Mouse (Mus musculus) stomach, embryonic 15.5 days (tissue): ENCODE measurements around the gene Ncln. TPM values are rescaled to one million over a fixed set of nuclear protein-coding genes. Genes with fewer than 3 reads are reported as not detected.

Source experiments
- ATAC-seq: fragments of 200-750 bp; cut with Nextera tagmentation; 2 replicates; pipeline ENCODE4 v1.8.0; 2017; ENCODE audit warnings: low read depth, moderate number of reproducible peaks, moderate TSS enrichment; ENCODE audit not compliant: insufficient read depth, low FRiP score
- H3K27ac ChIP-seq: fragments of 300-500 bp; sonication (generic); 2 replicates; pipeline ENCODE4 v1.5.1; 2015; ENCODE audit warnings: mild to moderate bottlenecking, inconsistent platforms
- H3K27me3 ChIP-seq: fragments of 300-500 bp; sonication (generic); replicated peaks from 2 replicates; pipeline ENCODE4 v1.6.1; 2015; ENCODE audit warnings: inconsistent platforms
- H3K36me3 ChIP-seq: fragments of 300-500 bp; sonication (generic); 2 replicates; pipeline ENCODE4 v1.6.1; 2015; ENCODE audit warnings: inconsistent platforms
- H3K4me1 ChIP-seq: fragments of 300-500 bp; sonication (generic); 2 replicates; pipeline ENCODE4 v1.6.1; 2015; ENCODE audit warnings: inconsistent platforms
- H3K4me2 ChIP-seq: fragments of 300-500 bp; sonication (generic); 2 replicates; pipeline ENCODE4 v1.6.1; 2015; ENCODE audit warnings: mild to moderate bottlenecking, inconsistent platforms
- H3K4me3 ChIP-seq: fragments of 300-500 bp; sonication (generic); replicated peaks from 2 replicates; pipeline ENCODE4 v1.5.1; 2015; ENCODE audit warnings: inconsistent platforms
- H3K9ac ChIP-seq: fragments of 300-500 bp; sonication (generic); 2 replicates; pipeline ENCODE4 v1.6.1; 2015; ENCODE audit warnings: inconsistent platforms
- H3K9me3 ChIP-seq: fragments of 300-500 bp; sonication (generic); 2 replicates; pipeline ENCODE4 v1.6.1; 2016; ENCODE audit warnings: inconsistent platforms
- WGBS: fragments of 180-500 bp; shearing (Covaris S2); methylation state at CpG from one replicate; pipeline ENCODE4 v1.1.7; 2015; 5-methylcytosine and 5-hydroxymethylcytosine counted together
- polyA plus RNA-seq: library from polyadenylated mRNA; unstranded; fragments of >200 nt; fragmentation: Nextera tagmentation; extraction: Ambion mirVana; gene quantifications from 2 replicates; pipeline ENCODE4 v1.2.1, GENCODE M21; 2015

The Ncln gene
- polyA plus RNA-seq, 1 experiment from 2014 or later: 83.9 TPM

- ATAC-seq: no peak
- Histone ChIP-seq H3K27me3 (0 out of 2 replicates have a peak, but pooled peaks cover 4% of the 10 kb centered on the region), H3K36me3 (no peaks in the 10 kb centered on the region), H3K9ac (no peak overlapping the region), H3K4me2 (no peak overlapping the region), H3K27ac (no peak overlapping the region), H3K4me1 (no peaks in the 10 kb centered on the region), H3K4me3 (no peak overlapping the region), H3K9me3 (no peaks in the 10 kb centered on the region)
- WGBS: 62% methylated on average over 14 of the region's 14 CpGs
These were observed 14.1 kb upstream of the Ncln start for GRCm38 (mm10) chr10:81510246-81510810.

- H3K27me3 ChIP-seq: 0 out of 2 replicates have a peak, but pooled peaks cover 4% of the 10 kb centered on the region
- H3K4me1 ChIP-seq: no peaks in the 10 kb centered on the region
- H3K4me3 ChIP-seq: no peak overlapping the region
- H3K9me3 ChIP-seq: no peaks in the 10 kb centered on the region
- H3K36me3 ChIP-seq: no peaks in the 10 kb centered on the region
- WGBS: 69% methylated on average over 13 of the region's 13 CpGs
- no peak overlapping the region for H3K4me2 ChIP-seq
- H3K9ac ChIP-seq: no peak overlapping the region
- no peak for ATAC-seq
- H3K27ac ChIP-seq: no peak overlapping the region
These were observed 11.7 kb upstream of the Ncln start for GRCm38 (mm10) chr10:81507691-81508489.

GRCm38 (mm10) chr10:81507095-81507494 is 10.9 kb upstream of the Ncln start:
- WGBS: 32% methylated on average over 6 of the region's 6 CpGs
- no peak overlapping the region for H3K9ac ChIP-seq
- H3K4me2 ChIP-seq: no peak overlapping the region
- H3K4me1 ChIP-seq: no peaks in the 10 kb centered on the region
- H3K27me3 ChIP-seq: 0 out of 2 replicates have a peak, but pooled peaks cover 4% of the 10 kb centered on the region
- no peak for ATAC-seq
- H3K27ac ChIP-seq: no peak overlapping the region
- no peaks in the 10 kb centered on the region for H3K36me3 ChIP-seq
- H3K9me3 ChIP-seq: no peaks in the 10 kb centered on the region
- H3K4me3 ChIP-seq: no peak overlapping the region

- H3K4me1 ChIP-seq: no peaks in the 10 kb centered on the region
- no peaks in the 10 kb centered on the region for H3K27me3 ChIP-seq
- ATAC-seq: no peak
- no peak overlapping the region for H3K9ac ChIP-seq
- 73% methylated on average over 15 of the region's 15 CpGs for WGBS
- H3K4me3 ChIP-seq: no peak overlapping the region
- no peaks in the 10 kb centered on the region for H3K36me3 ChIP-seq
- no peak overlapping the region for H3K27ac ChIP-seq
- no peak overlapping the region for H3K4me2 ChIP-seq
- H3K9me3 ChIP-seq: no peaks in the 10 kb centered on the region
These were observed 8.9 kb upstream of the Ncln start for GRCm38 (mm10) chr10:81505016-81505664.

GRCm38 (mm10) chr10:81502658-81503057 is 6.5 kb upstream of the Ncln start:
- Histone ChIP-seq H3K4me1 (no peaks in the 10 kb centered on the region), H3K27ac (no peak overlapping the region), H3K4me3 (peak overlapping the region; percentile 38), H3K36me3 (no peaks in the 10 kb centered on the region), H3K4me2 (peak overlapping the region; percentile 85), H3K27me3 (no peaks in the 10 kb centered on the region), H3K9ac (no peak overlapping the region), H3K9me3 (no peaks in the 10 kb centered on the region)
- WGBS: 11% methylated on average over 36 of the region's 36 CpGs
- peak; percentile 27; the same call in 1 of the 2 replicates for ATAC-seq

DNA sequence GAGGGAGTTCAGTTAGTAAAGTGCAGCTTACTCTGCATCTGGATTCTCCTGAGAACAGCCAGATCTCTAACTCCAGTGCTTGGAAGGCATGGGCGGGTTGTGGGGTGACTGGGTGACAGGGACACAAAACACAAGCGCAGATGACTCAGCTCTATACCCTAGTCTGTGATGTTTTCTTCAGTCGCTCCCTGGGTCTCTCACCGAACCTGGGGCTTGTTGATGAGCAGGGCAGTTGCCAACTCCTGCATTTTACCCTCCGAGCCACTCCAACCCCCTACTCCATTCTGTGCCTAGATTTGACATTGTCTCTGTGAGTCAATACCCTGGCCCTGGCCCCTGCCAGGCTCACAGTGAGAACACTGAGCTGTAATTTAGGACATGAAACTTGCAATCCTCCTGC is 5.7 kb upstream of the Ncln start:
- H3K36me3 ChIP-seq: no peaks in the 10 kb centered on the region
- H3K27ac ChIP-seq: no peak overlapping the region
- H3K9ac ChIP-seq: no peak overlapping the region
- no peaks in the 10 kb centered on the region for H3K27me3 ChIP-seq
- no peaks in the 10 kb centered on the region for H3K9me3 ChIP-seq
- H3K4me1 ChIP-seq: no peaks in the 10 kb centered on the region
- ATAC-seq: no peak
- WGBS: 85% methylated on average over 5 of the region's 5 CpGs
- H3K4me3 ChIP-seq: no peak overlapping the region
- H3K4me2 ChIP-seq: no peak overlapping the region

DNA sequence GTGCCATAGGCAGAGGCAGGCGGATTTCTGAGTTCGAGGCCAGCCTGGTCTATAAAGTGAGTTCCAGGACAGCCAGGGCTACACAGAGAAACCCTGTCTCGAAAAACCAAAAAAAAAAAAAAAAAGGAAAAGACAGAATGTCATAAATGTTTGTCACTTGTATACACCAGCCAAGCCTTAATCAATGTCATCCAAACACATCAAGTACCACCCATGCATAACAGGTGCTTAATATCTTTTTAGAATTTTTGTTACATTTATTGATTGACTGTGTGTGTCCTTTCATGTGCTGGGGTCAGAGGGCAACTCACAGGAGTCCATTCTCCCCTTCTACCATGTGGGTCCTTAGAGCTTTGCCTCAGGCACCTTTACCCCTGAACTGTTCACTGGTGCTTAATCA is 3.8 kb upstream of the Ncln start, which contains the start of gene S1pr4:
TSS of gene S1pr4 (minus strand) at position 101 of the 400 bp plus-strand sequence.
- Histone ChIP-seq H3K4me1 (peaks cover 5% of the 10 kb centered on the region), H3K27ac (no peak within 1 kb of the TSS), H3K4me3 (0 out of 2 replicates have a peak within 1 kb of the TSS, but pooled peaks have one; percentile 8), H3K4me2 (peak within 1 kb of the TSS; percentile 1; the same call in 1 of the 2 replicates), H3K9ac (no peak within 1 kb of the TSS), H3K36me3 (no peaks in the 10 kb centered on the region), H3K9me3 (no peaks in the 10 kb centered on the region), H3K27me3 (no peaks in the 10 kb centered on the region)
- ATAC-seq: no peak
- WGBS: 81% methylated on average over 3 of the region's 3 CpGs

DNA sequence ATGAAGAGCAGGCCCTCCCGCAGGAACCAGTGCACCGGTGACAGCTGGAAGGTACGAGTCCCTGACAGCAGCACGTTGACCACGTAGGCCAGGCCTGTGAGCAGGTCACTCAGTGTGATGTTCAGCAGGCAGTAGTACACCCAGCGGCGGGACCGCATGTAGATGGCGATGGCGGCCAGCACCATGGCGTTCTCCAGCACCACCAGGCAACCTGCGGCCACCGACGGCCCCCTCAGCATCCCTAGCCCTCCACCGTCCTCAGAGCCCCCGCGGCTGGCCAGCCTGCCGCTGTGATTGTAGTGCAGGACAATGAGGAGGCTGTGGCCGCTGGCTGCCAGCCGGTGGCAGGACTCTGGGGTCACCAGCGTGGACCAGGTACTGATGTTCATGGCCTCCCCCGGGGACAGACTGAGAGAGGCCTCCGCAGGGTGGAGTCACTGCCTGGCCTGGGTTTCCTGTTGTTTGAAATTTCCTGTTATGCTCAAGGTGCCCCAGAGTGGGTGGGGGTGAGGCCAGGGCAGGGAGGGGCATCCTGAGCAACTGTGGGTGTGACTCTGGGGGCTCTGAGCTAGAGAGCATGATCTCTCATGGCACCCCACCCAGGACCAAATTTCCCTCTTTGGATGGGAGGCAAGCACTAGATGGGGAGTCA is 3.2 kb upstream of the Ncln start:
- Histone ChIP-seq H3K9ac (no peak overlapping the region), H3K4me3 (0 out of 2 replicates have a peak overlapping the region, but pooled peaks have one; percentile 8), H3K27me3 (no peaks in the 10 kb centered on the region), H3K4me1 (peaks cover 12% of the 10 kb centered on the region), H3K36me3 (no peaks in the 10 kb centered on the region), H3K9me3 (no peaks in the 10 kb centered on the region), H3K27ac (no peak overlapping the region), H3K4me2 (0 out of 2 replicates have a peak overlapping the region, but pooled peaks have one; percentile 1)
- ATAC-seq: no peak
- 69% methylated on average over 23 of the region's 23 CpGs for WGBS

GRCm38 (mm10) chr10:81498316-81499249 is 2.4 kb upstream of the Ncln start:
- Histone ChIP-seq H3K9me3 (no peaks in the 10 kb centered on the region), H3K27me3 (no peaks in the 10 kb centered on the region), H3K4me3 (0 out of 2 replicates have a peak overlapping the region, but pooled peaks have one; percentile 8), H3K4me1 (peaks cover 15% of the 10 kb centered on the region), H3K9ac (no peak overlapping the region), H3K36me3 (no peaks in the 10 kb centered on the region), H3K27ac (no peak overlapping the region), H3K4me2 (peak overlapping the region; percentile 12; the same call in 1 of the 2 replicates)
- 80% methylated on average over 38 of the region's 38 CpGs for WGBS
- no peak for ATAC-seq

GRCm38 (mm10) chr10:81497401-81498270 is 1.4 kb upstream of the Ncln start:
- Histone ChIP-seq H3K27ac (no peak overlapping the region), H3K4me1 (peaks cover 15% of the 10 kb centered on the region), H3K9me3 (no peaks in the 10 kb centered on the region), H3K36me3 (peaks cover 7% of the 10 kb centered on the region), H3K4me2 (peak overlapping the region; percentile 52), H3K9ac (no peak overlapping the region), H3K27me3 (no peaks in the 10 kb centered on the region), H3K4me3 (peak overlapping the region; percentile 84)
- 77% methylated on average over 17 of the region's 17 CpGs for WGBS
- ATAC-seq: no peak
